9 mouse cellular contexts compared by ENCODE assay signal in genomic region chr10:84450654-84451053, GRCm38 (mm10). TPM values are rescaled to one million over a fixed set of nuclear protein-coding genes. Genes with fewer than 3 reads are reported as not detected.
A peak's percentile ranks its signal among the peaks of the same experiment; 100 is the strongest.
DNase-seq lines count a peak whose midpoint lies in the region; ATAC-seq and TF ChIP-seq lines count a peak whose summit lies in the region.
"Had no signal": no experiment of that assay in that cellular context is flagged by ENCODE, and none has a peak within 500 bp of the region (broad histone marks: within the 10 kb centered on the region; RNA-seq: fewer than 3 reads in every experiment).

No protein-coding gene starts in this region.

- TF ChIP-seq POLR2A in bone marrow, adult 2 months (IDR thresholded peaks at IDR 0.05; ENCODE audit: borderline replicate concordance, control insufficient read depth, low read depth, low read length), result no peak
- TF ChIP-seq POLR2A in embryonic fibroblast, embryonic 13.5 days (IDR thresholded peaks at IDR 0.05; ENCODE audit: low read depth, low read length), result no peak

- peak; percentile 74 for ATAC-seq in lung, embryonic 16.5 days (ENCODE audit: low read depth)

- 2% methylated on average over 10 of the region's 10 CpGs for WGBS in bone marrow, adult 2 months
- 1% methylated on average over 10 of the region's 10 CpGs for WGBS in lung, embryonic 16.5 days

- H3K9me3 ChIP-seq in lung, embryonic 16.5 days (ENCODE audit: control insufficient read depth, low read length), result no peaks in the 10 kb centered on the region
- H3K9me3 ChIP-seq: embryonic facial prominence, embryonic 15.5 days had no signal

- no peaks in the 10 kb centered on the region for H3K36me3 ChIP-seq in lung, embryonic 16.5 days (ENCODE audit: control insufficient read depth, insufficient read depth, low read length)
- H3K36me3 ChIP-seq: embryonic facial prominence, embryonic 15.5 days had no signal

- H3K4me1 ChIP-seq in bone marrow, adult 2 months (ENCODE audit: control insufficient read depth, insufficient read depth, low read length), result no peaks in the 10 kb centered on the region
- no peaks in the 10 kb centered on the region for H3K4me1 ChIP-seq in embryonic fibroblast, embryonic 13.5 days (ENCODE audit: control insufficient read depth, insufficient read depth, low read length)
- no peaks in the 10 kb centered on the region for H3K4me1 ChIP-seq in lung, embryonic 16.5 days (replicated peaks; ENCODE audit: control insufficient read depth, insufficient read depth, low read length)

- no peak overlapping the region for H3K27ac ChIP-seq in bone marrow, adult 2 months (ENCODE audit: control insufficient read depth, insufficient read depth, low read depth, low read length, poor library complexity)
- H3K27ac ChIP-seq in embryonic fibroblast, embryonic 13.5 days (ENCODE audit: insufficient read depth, low read length), result no peak overlapping the region
- H3K27ac ChIP-seq in lung, embryonic 16.5 days (ENCODE audit: low read length), result no peak overlapping the region
- H3K27ac ChIP-seq: embryonic facial prominence, embryonic 15.5 days had no signal

- H3K27me3 ChIP-seq in lung, embryonic 16.5 days (ENCODE audit: control insufficient read depth, insufficient read depth, low read depth, low read length), result no peaks in the 10 kb centered on the region
- H3K27me3 ChIP-seq: embryonic facial prominence, embryonic 15.5 days had no signal

- TF ChIP-seq CTCF in bone marrow, adult 2 months (IDR thresholded peaks at IDR 0.05; ENCODE audit: control insufficient read depth, insufficient read depth, low read length), result peak; percentile 73
- TF ChIP-seq CTCF in embryonic fibroblast, embryonic 13.5 days (IDR thresholded peaks at IDR 0.05; ENCODE audit: borderline replicate concordance, insufficient read depth, low read length), result 0 out of 2 replicates have a peak, but pooled peaks have one; percentile 21

- H3K9ac ChIP-seq in lung, embryonic 16.5 days (ENCODE audit: low read length), result no peak overlapping the region
- H3K9ac ChIP-seq: embryonic facial prominence, embryonic 15.5 days had no signal

- no peak overlapping the region for H3K4me2 ChIP-seq in lung, embryonic 16.5 days (ENCODE audit: low read depth, low read length)
- H3K4me2 ChIP-seq: embryonic facial prominence, embryonic 15.5 days had no signal

- intact Hi-C loops in heart, postnatal 25 days (cut with DNase I), result loop anchor here (1.0 kb wide), 1 partner anchor 631 kb away; no protein-coding TSS in a partner anchor

- peak; percentile 16 for DNase-seq in CD4-positive helper T cell, adult 2 months (ENCODE audit: low read depth, low spot score)
- peak; percentile 47 for DNase-seq in heart, postnatal 25 days (ENCODE audit: low spot score)
- peak; percentile 93 to 94 for DNase-seq in kidney, postnatal 4 days
- peak; percentile 80 for DNase-seq in ovary, postnatal 36 days (ENCODE audit: low spot score)
- DNase-seq in thymus, postnatal 10 days (ENCODE audit: low spot score in 2 of 2), result peak; percentile 39 to 77

- H3K4me3 ChIP-seq in bone marrow, adult 2 months (replicated peaks; ENCODE audit: control insufficient read depth, low read depth, low read length), result no peak overlapping the region
- no peak overlapping the region for H3K4me3 ChIP-seq in embryonic fibroblast, embryonic 13.5 days (ENCODE audit: insufficient read depth, low read length)
- no peak overlapping the region for H3K4me3 ChIP-seq in lung, embryonic 16.5 days (ENCODE audit: low read length)
- H3K4me3 ChIP-seq: embryonic facial prominence, embryonic 15.5 days had no signal

RNA-seq across cellular contexts. Expression of gene Nuak1, which starts 10.3 kb away (rescaled TPM):
- polyA plus RNA-seq in bone marrow, adult 2 months (2011; ENCODE audit: insufficient read depth, insufficient read length, low replicate concordance, missing spikeins), result 2.1 and 4.0 TPM in 2 replicates
- 74.3 and 84.1 TPM in 2 replicates for polyA plus RNA-seq in embryonic fibroblast, embryonic 13.5 days (2011; ENCODE audit: insufficient read length, low read depth, missing spikeins)
- 10 to 100 TPM; 30.8 to 32.3 TPM for total RNA-seq in heart, postnatal 25 days (2021)
- 2.2 and 2.6 TPM in 2 replicates for polyA plus RNA-seq in lung, embryonic 16.5 days (2015; fragmentation: Nextera tagmentation; extraction: Ambion mirVana)

Comparison
In these comparisons a context has a peak if more than half of its experiments do, and no peak if none do; other contexts are left out.
1. DNase-seq: peak in every context shown above with its lines; median percentile 94 in kidney, postnatal 4 days; 80 in ovary, postnatal 36 days; 58 in thymus, postnatal 10 days; 47 in heart, postnatal 25 days; 16 in CD4-positive helper T cell, adult 2 months.
2. RNA of gene Nuak1, which starts 10.3 kb away (polyA plus RNA-seq): 74.3 to 84.1 TPM in embryonic fibroblast, embryonic 13.5 days; 2.1 to 4.0 TPM in bone marrow, adult 2 months and 2.2 to 2.6 TPM in lung, embryonic 16.5 days; every median in the first group is over 10 times any median in the second.